Mouse (Mus musculus) cortical plate, adult 2 months (tissue): ENCODE data around the gene Tmem69.

Experiments used
- CTCF ChIP-seq: fragments of 200-500 bp; IDR thresholded peaks from 2 replicates; pipeline ENCODE4 v1.5.1; 2011; ENCODE audit warnings: mild to moderate bottlenecking, control low read depth, low read length; ENCODE audit not compliant: insufficient read depth; ENCODE audit errors: extremely low read depth
- POLR2A ChIP-seq: fragments of 200-500 bp; IDR thresholded peaks from 2 replicates; pipeline ENCODE4 v1.6.1; 2011; ENCODE audit warnings: mild to moderate bottlenecking, low read length, control low read depth; ENCODE audit not compliant: insufficient read depth; ENCODE audit errors: extremely low read depth

- TF ChIP-seq POLR2A (no peak), CTCF (no peak)
Measured at GRCm38 (mm10) chr4:116531109-116531508, 24.6 kb downstream of the Tmem69 start.
